In the genomic region with DNA sequence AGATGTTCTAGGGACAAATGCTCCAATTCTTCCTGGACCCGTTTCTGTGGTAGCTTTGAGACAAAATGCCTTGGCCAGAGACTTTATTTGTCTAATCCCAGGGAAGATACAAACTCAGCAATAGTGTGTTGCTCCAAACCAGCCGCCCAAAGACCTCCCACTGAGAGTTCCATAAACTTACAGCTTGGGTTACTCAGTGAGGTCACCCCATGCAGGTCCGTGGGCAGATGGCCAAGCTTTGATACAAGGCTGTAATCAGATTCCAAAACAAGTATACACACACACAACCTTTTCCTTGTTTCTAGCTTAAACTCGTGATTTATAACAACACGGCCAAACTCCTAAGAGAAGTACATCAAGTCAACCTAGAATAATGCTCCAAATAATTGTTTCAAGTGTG, we compare ENCODE assay signal across 10 mouse cellular contexts.
DNase-seq lines count a peak whose midpoint lies in the region; ATAC-seq and TF ChIP-seq lines count a peak whose summit lies in the region.
"Had no signal": no experiment of that assay in that cellular context is flagged by ENCODE, and none has a peak within 500 bp of the region (broad histone marks: within the 10 kb centered on the region; RNA-seq: fewer than 3 reads in every experiment).

No protein-coding gene starts in this region.

- H3K36me3 ChIP-seq in hindbrain, postnatal 0 days (ENCODE audit: insufficient read depth, low read length) = no peaks in the 10 kb centered on the region
- H3K36me3 ChIP-seq in hindbrain, embryonic 14.5 days (replicated peaks; ENCODE audit: control insufficient read depth, insufficient read depth) = no peaks in the 10 kb centered on the region
- H3K36me3 ChIP-seq: lung, embryonic 15.5 days; stomach, embryonic 15.5 days had no signal

- peak; percentile 35 for DNase-seq in hindbrain, postnatal 0 days (ENCODE audit: low spot score)
- no peak for DNase-seq in hindbrain, embryonic 14.5 days (ENCODE audit: low spot score)
- peak; percentile 27 for DNase-seq in ZHBTc4 (ENCODE audit: low read depth, low spot score)
- peak; percentile 33 to 34 for DNase-seq in gastrocnemius, adult 8-10 months (ENCODE audit: low spot score in 2 of 2)
- peak; percentile 87 to 90 for DNase-seq in kidney, postnatal 36 days
- no peak for DNase-seq in B cell, adult 2 months
- no peak for DNase-seq in layer of hippocampus, adult 18-20 months (ENCODE audit: low spot score in 2 of 2)
- DNase-seq in thymus, postnatal 0 days (ENCODE audit: low spot score) = no peak

- no peaks in the 10 kb centered on the region for H3K4me1 ChIP-seq in hindbrain, postnatal 0 days (ENCODE audit: insufficient read depth, low read length)
- H3K4me1 ChIP-seq in hindbrain, embryonic 14.5 days (replicated peaks; ENCODE audit: control insufficient read depth, insufficient read depth, low read length) = peaks cover 18% of the 10 kb centered on the region; the same call in 1 of the 2 replicates
- H3K4me1 ChIP-seq: stomach, embryonic 15.5 days had no signal

- no peak for ATAC-seq in hindbrain, postnatal 0 days
- ATAC-seq in hindbrain, embryonic 14.5 days (ENCODE audit: low FRiP score) = no peak

- H3K4me3 ChIP-seq in hindbrain, postnatal 0 days (ENCODE audit: low read length) = no peak overlapping the region
- H3K4me3 ChIP-seq in hindbrain, embryonic 14.5 days (replicated peaks; ENCODE audit: low read length) = no peak overlapping the region
- H3K4me3 ChIP-seq: lung, embryonic 15.5 days; stomach, embryonic 15.5 days had no signal

- H3K27me3 ChIP-seq in hindbrain, postnatal 0 days (ENCODE audit: insufficient read depth, low read length) = no peaks in the 10 kb centered on the region
- no peaks in the 10 kb centered on the region for H3K27me3 ChIP-seq in hindbrain, embryonic 14.5 days (ENCODE audit: control insufficient read depth, insufficient read depth, low read length)
- H3K27me3 ChIP-seq: lung, embryonic 15.5 days; stomach, embryonic 15.5 days had no signal

- WGBS in hindbrain, postnatal 0 days = 25% methylated on average over 5 of the region's 5 CpGs
- 47% methylated on average over 5 of the region's 5 CpGs for WGBS in hindbrain, embryonic 14.5 days

- no peak overlapping the region for H3K9ac ChIP-seq in hindbrain, postnatal 0 days (replicated peaks; ENCODE audit: low read length)
- H3K9ac ChIP-seq in hindbrain, embryonic 14.5 days = no peak overlapping the region
- H3K9ac ChIP-seq: lung, embryonic 15.5 days; stomach, embryonic 15.5 days had no signal

- H3K9me3 ChIP-seq in hindbrain, postnatal 0 days (ENCODE audit: low read length) = no peaks in the 10 kb centered on the region
- H3K9me3 ChIP-seq in hindbrain, embryonic 14.5 days (ENCODE audit: control insufficient read depth, low read length) = no peaks in the 10 kb centered on the region
- H3K9me3 ChIP-seq: lung, embryonic 15.5 days; stomach, embryonic 15.5 days had no signal

- no peak overlapping the region for H3K4me2 ChIP-seq in hindbrain, postnatal 0 days (ENCODE audit: low read depth, low read length)
- H3K4me2 ChIP-seq in hindbrain, embryonic 14.5 days (replicated peaks) = no peak overlapping the region
- H3K4me2 ChIP-seq: lung, embryonic 15.5 days; stomach, embryonic 15.5 days had no signal

- TF ChIP-seq CTCF in hindbrain, postnatal 0 days (IDR thresholded peaks at IDR 0.05; ENCODE audit: low read depth) = no peak

- H3K27ac ChIP-seq in hindbrain, postnatal 0 days = no peak overlapping the region
- H3K27ac ChIP-seq in hindbrain, embryonic 14.5 days = no peak overlapping the region
- H3K27ac ChIP-seq: lung, embryonic 15.5 days; stomach, embryonic 15.5 days had no signal

Comparison
In these comparisons a context has a peak if more than half of its experiments do, and no peak if none do; other contexts are left out.
1. DNase-seq: peak in hindbrain, postnatal 0 days (single experiment), ZHBTc4 (single experiment), gastrocnemius, adult 8-10 months (2 of 2) and kidney, postnatal 36 days (2 of 2); none in hindbrain, embryonic 14.5 days (single experiment), B cell, adult 2 months (0 of 2), layer of hippocampus, adult 18-20 months (0 of 2) and thymus, postnatal 0 days (single experiment).